Mouse (Mus musculus) neural tube, embryonic 11.5 days (tissue): ENCODE measurements around the gene Mob4. TPM values are rescaled to one million over a fixed set of nuclear protein-coding genes. Genes with fewer than 3 reads are reported as not detected.

Source experiments
- ATAC-seq: fragments of 200-750 bp; cut with Nextera tagmentation; 2 replicates; pipeline ENCODE4 v1.8.0; 2017; ENCODE audit warnings: moderate number of reproducible peaks, mild to moderate bottlenecking, moderate TSS enrichment, moderate library complexity; ENCODE audit not compliant: insufficient read depth, low FRiP score, low TSS enrichment
- DNase-seq: peaks from one replicate; pipeline ENCODE4 v3.0.0-alpha.2; 2015; ENCODE audit warnings: low spot score
- H3K27ac ChIP-seq: fragments of 300-500 bp; sonication (generic); 2 replicates; pipeline ENCODE4 v1.5.1; 2014; ENCODE audit warnings: low read depth, mild to moderate bottlenecking, low read length
- H3K27me3 ChIP-seq: fragments of 300-500 bp; sonication (generic); 2 replicates; pipeline ENCODE4 v1.6.1; 2014; ENCODE audit warnings: mild to moderate bottlenecking, low read length, mixed read lengths; ENCODE audit not compliant: control insufficient read depth, insufficient read depth
- H3K36me3 ChIP-seq: fragments of 300-500 bp; sonication (generic); 2 replicates; pipeline ENCODE4 v1.6.1; 2014; ENCODE audit warnings: mild to moderate bottlenecking, low read length, moderate library complexity, mixed read lengths; ENCODE audit not compliant: control insufficient read depth, insufficient read depth
- H3K4me1 ChIP-seq: fragments of 300-500 bp; sonication (generic); 2 replicates; pipeline ENCODE4 v1.6.1; 2014; ENCODE audit warnings: low read length, mixed read lengths; ENCODE audit not compliant: control insufficient read depth, insufficient read depth
- H3K4me2 ChIP-seq: fragments of 300-500 bp; sonication (generic); 2 replicates; pipeline ENCODE4 v1.6.1; 2014; ENCODE audit warnings: low read depth, mild to moderate bottlenecking, moderate library complexity
- H3K4me3 ChIP-seq: fragments of 300-500 bp; sonication (generic); 2 replicates; pipeline ENCODE4 v1.5.1; 2014; ENCODE audit warnings: low read depth, low read length
- H3K9ac ChIP-seq: fragments of 300-500 bp; sonication (generic); 2 replicates; pipeline ENCODE4 v1.6.1; 2014; ENCODE audit warnings: mild to moderate bottlenecking, low read length
- H3K9me3 ChIP-seq: fragments of 300-500 bp; sonication (generic); 2 replicates; pipeline ENCODE4 v1.6.1; 2016; ENCODE audit warnings: low read length; ENCODE audit not compliant: control insufficient read depth
- WGBS: fragments of 180-500 bp; shearing (Covaris S2); extraction: QIAGEN DNeasy Blood & Tissue Kit; methylation state at CpG from one replicate; pipeline ENCODE4 v1.1.7; 2014; 5-methylcytosine and 5-hydroxymethylcytosine counted together
- polyA plus RNA-seq: library from polyadenylated mRNA; unstranded; fragments of >200 nt; fragmentation: Nextera tagmentation; extraction: Ambion mirVana; gene quantifications from 2 replicates; pipeline ENCODE4 v1.2.1, GENCODE M21; 2014

Gene Mob4
- 141 and 145 TPM in 2 replicates for polyA plus RNA-seq

DNA sequence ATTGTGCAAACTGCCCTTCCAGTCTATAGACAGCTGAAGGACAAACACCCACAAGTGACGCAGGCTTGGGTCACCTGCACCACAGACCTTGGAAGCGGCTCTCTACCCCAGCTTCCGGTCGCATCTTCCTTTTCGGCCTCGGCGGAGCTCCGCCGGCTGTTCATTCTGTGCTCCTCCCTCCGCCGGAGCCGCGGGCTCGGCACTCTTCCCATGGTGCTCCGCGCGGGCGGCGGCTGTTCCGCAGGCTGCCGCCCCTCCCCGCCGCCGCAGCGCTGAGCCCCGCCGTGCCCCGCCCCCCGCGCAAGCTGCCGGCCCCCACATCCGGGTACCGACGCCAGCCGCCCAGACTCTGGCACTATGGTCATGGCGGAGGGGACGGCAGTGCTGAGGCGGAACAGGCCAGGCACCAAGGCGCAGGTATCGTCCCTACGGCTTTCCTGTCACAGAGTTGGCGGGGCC, at the start of gene Mob4:
TSS of gene Mob4 (plus strand) at position 289 of the 459 bp plus-strand sequence.
- WGBS = 1% methylated on average over 35 of the region's 42 CpGs
- DNase-seq = peak; percentile 96
- Histone ChIP-seq H3K9ac (peak within 1 kb of the TSS; percentile 96), H3K27ac (peak within 1 kb of the TSS; percentile 98), H3K4me2 (peak within 1 kb of the TSS; percentile 79), H3K4me3 (peak within 1 kb of the TSS; percentile 97), H3K36me3 (no peaks in the 10 kb centered on the region), H3K4me1 (peaks cover 11% of the 10 kb centered on the region; the same call in 1 of the 2 replicates), H3K27me3 (no peaks in the 10 kb centered on the region), H3K9me3 (no peaks in the 10 kb centered on the region)
- peak; percentile 98 for ATAC-seq

DNA sequence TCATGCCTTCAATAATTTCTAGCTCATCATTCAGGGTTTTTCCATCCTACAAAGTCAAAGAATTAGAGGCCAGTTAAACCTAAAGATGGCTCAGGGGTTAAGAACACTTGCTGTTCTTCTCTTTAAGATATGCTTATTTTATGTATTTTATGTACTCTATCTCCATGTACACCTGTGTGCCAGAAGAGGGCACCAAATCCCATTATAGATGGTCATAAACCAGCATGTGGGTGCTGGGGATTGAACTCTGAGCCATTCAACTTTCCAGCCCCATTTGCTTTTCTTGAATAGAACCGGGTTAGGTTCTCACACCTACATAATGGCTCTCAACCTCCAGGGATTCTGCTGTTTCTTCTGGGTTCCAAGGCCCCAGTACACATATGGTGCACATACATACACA, 48.9 kb upstream of the Mob4 start:
- DNase-seq (no peak), ATAC-seq (no peak)
- H3K27ac ChIP-seq = no peak overlapping the region
- H3K27me3 ChIP-seq = no peaks in the 10 kb centered on the region
- H3K4me2 ChIP-seq = no peak overlapping the region
- peaks cover 10% of the 10 kb centered on the region for H3K4me1 ChIP-seq
- 32% methylated on average over 1 of the region's 1 CpGs for WGBS
- H3K9me3 ChIP-seq = no peaks in the 10 kb centered on the region
- no peak overlapping the region for H3K9ac ChIP-seq
- H3K4me3 ChIP-seq = no peak overlapping the region
- peaks cover 25% of the 10 kb centered on the region for H3K36me3 ChIP-seq

- Histone ChIP-seq H3K4me3 (peak overlapping the region; percentile 91; the same call in 1 of the 2 replicates), H3K9me3 (no peaks in the 10 kb centered on the region), H3K36me3 (peaks cover 16% of the 10 kb centered on the region), H3K4me1 (peaks cover 18% of the 10 kb centered on the region), H3K9ac (peak overlapping the region; percentile 18; the same call in 1 of the 2 replicates), H3K4me2 (peak overlapping the region; percentile 84), H3K27ac (no peak overlapping the region), H3K27me3 (no peaks in the 10 kb centered on the region)
- 44% methylated on average over 7 of the region's 7 CpGs for WGBS
- DNase-seq = no peak
- no peak for ATAC-seq
Observed at GRCm38 (mm10) chr1:55085781-55086366, 45.2 kb upstream of the Mob4 start.

GRCm38 (mm10) chr1:55086868-55087400, 44.1 kb upstream of the Mob4 start:
- Histone ChIP-seq H3K4me2 (peak overlapping the region; percentile 84), H3K27ac (peak overlapping the region; percentile 92), H3K9ac (peak overlapping the region; percentile 96), H3K9me3 (no peaks in the 10 kb centered on the region), H3K27me3 (no peaks in the 10 kb centered on the region), H3K36me3 (peaks cover 14% of the 10 kb centered on the region), H3K4me1 (peaks cover 18% of the 10 kb centered on the region), H3K4me3 (peak overlapping the region; percentile 91)
- ATAC-seq (no peak), DNase-seq (peak; percentile 32)
- under 1% methylated on average over 13 of the region's 13 CpGs for WGBS

DNA sequence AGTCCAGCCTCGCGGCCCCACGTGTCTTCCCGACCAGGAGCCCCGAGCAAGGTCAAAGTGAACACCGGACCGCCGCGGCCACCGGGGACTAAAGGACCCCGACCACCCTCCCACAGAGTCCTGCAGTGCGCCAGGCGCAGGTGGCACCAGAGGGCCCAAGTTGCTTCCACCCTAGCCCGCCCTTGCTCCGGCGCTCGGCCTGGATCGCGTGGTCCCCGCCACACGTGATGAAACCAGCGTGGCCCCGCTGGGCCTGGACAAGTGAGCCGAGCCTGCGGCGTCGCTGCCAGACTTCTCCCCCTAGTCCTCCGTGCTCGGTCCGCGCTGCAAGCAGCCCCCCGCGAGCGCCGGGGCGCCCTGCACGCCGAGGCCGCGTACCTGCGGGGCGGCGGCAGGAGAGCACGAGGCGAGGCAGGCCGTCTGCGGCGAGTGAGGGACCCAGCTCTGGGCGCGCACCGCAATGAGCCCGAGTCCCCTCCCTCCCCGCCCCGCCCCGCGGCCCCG, 43.6 kb upstream of the Mob4 start:
- H3K9me3 ChIP-seq = no peaks in the 10 kb centered on the region
- H3K27me3 ChIP-seq = no peaks in the 10 kb centered on the region
- H3K36me3 ChIP-seq = peaks cover 12% of the 10 kb centered on the region
- peak overlapping the region; percentile 92 for H3K27ac ChIP-seq
- WGBS = under 1% methylated on average over 45 of the region's 57 CpGs
- H3K4me1 ChIP-seq = peaks cover 18% of the 10 kb centered on the region
- no peak for DNase-seq
- peak overlapping the region; percentile 84 for H3K4me2 ChIP-seq
- H3K4me3 ChIP-seq = peak overlapping the region; percentile 91
- H3K9ac ChIP-seq = peak overlapping the region; percentile 96
- peak; percentile 77 for ATAC-seq

- peak; percentile 93 for ATAC-seq
- WGBS = under 1% methylated on average over 62 of the region's 76 CpGs
- DNase-seq = peak; percentile 99
- H3K4me3 ChIP-seq = peak within 1 kb of the TSS; percentile 91
- H3K4me1 ChIP-seq = peaks cover 18% of the 10 kb centered on the region
- H3K27ac ChIP-seq = peak within 1 kb of the TSS; percentile 92
- peak within 1 kb of the TSS; percentile 84 for H3K4me2 ChIP-seq
- no peaks in the 10 kb centered on the region for H3K9me3 ChIP-seq
- no peaks in the 10 kb centered on the region for H3K27me3 ChIP-seq
- H3K9ac ChIP-seq = peak within 1 kb of the TSS; percentile 96
- H3K36me3 ChIP-seq = peaks cover 9% of the 10 kb centered on the region
Observed at GRCm38 (mm10) chr1:55087932-55088610, 43.0 kb upstream of the Mob4 start, which contains the start of the genes Hspe1 and Hspd1. TSS of gene Hspe1 (plus strand) at chr1:55088132. TSS of gene Hspd1 (minus strand) at chr1:55088243.

- DNase-seq = no peak
- peaks cover 5% of the 10 kb centered on the region for H3K36me3 ChIP-seq
- no peak; the same call in 1 of the 2 replicates for ATAC-seq
- peak overlapping the region; percentile 92 for H3K27ac ChIP-seq
- H3K4me2 ChIP-seq = peak overlapping the region; percentile 84
- H3K9me3 ChIP-seq = no peaks in the 10 kb centered on the region
- H3K4me3 ChIP-seq = peak overlapping the region; percentile 91
- 10% methylated on average over 16 of the region's 16 CpGs for WGBS
- H3K27me3 ChIP-seq = no peaks in the 10 kb centered on the region
- peaks cover 18% of the 10 kb centered on the region for H3K4me1 ChIP-seq
- peak overlapping the region; percentile 96 for H3K9ac ChIP-seq
Observed at GRCm38 (mm10) chr1:55088611-55089497, 42.2 kb upstream of the Mob4 start.

GRCm38 (mm10) chr1:55089498-55090064, 41.5 kb upstream of the Mob4 start:
- DNase-seq = no peak

More at GRCm38 (mm10) chr1:55089498-55090064, 41.5 kb upstream of the Mob4 start:
- peaks cover 3% of the 10 kb centered on the region for H3K36me3 ChIP-seq
- H3K27me3 ChIP-seq = no peaks in the 10 kb centered on the region
- peak overlapping the region; percentile 84 for H3K4me2 ChIP-seq
- H3K27ac ChIP-seq = no peak overlapping the region
- no peak for ATAC-seq
- peak overlapping the region; percentile 43; the same call in 1 of the 2 replicates for H3K9ac ChIP-seq
- H3K4me3 ChIP-seq = peak overlapping the region; percentile 91
- no peaks in the 10 kb centered on the region for H3K9me3 ChIP-seq
- peaks cover 18% of the 10 kb centered on the region for H3K4me1 ChIP-seq
- WGBS = 90% methylated on average over 5 of the region's 5 CpGs
